Mouse (Mus musculus) kidney, postnatal 10 days (tissue): Measurements from ENCODE around the gene Spred3.

Source experiments
- DNase-seq: peaks from one replicate; pipeline ENCODE4 v3.0.0; 2021; ENCODE audit warnings: mixed read lengths

Spred3 gene

GRCm38 (mm10) chr7:29124970-29125369 is 45.2 kb downstream of the Spred3 start, which contains the start of gene Ryr1:
Ryr1 (minus strand) TSS chr7:29125179.
- peak; percentile 72 for DNase-seq

- DNase-seq: no peak
Measured at GRCm38 (mm10) chr7:29123531-29124358, 46.5 kb downstream of the Spred3 start.

DNA sequence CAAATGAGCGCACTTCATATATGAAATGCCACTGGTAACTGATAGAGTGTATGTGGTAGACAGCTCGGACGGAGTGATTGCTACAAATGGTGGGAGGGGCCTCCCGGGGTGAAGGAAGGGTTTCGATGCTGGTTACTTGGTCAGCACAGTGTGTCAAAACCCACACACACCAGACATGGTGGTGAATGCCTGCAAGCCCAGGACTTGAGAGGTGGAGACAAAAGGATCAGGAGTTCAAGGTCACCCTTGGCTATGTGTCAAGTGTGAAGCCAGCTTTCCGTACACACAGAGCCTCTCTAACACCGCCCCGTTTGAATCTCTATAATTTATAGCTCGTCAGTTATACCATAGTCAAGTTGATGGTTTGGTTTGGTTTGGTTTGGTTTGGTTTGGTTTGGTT is 47.4 kb downstream of the Spred3 start:
- no peak for DNase-seq

DNA sequence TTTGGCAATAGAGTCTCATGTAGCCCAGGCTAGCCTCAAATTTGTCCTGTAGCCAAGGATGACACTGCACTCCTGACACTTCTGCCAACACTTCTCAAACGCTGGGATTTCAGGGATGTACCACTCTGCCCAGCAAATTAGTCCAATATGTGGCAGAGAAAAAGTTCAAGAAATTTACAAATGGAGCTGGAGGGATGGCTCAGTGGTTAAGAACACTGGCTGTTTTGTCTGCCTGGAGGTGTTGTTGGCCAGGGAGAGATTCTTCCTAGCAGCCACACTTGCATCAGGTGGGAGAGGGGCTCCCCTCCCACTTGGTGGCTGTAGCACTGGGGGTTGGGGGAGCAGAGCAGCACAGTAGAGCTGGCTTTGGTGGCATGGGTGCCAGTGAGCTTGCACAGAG is 50.7 kb downstream of the Spred3 start:
- no peak for DNase-seq

- DNase-seq: no peak
Measured at GRCm38 (mm10) chr7:29118142-29118851, 51.9 kb downstream of the Spred3 start.

- DNase-seq: peak; percentile 80
Measured at GRCm38 (mm10) chr7:29108992-29109955, 60.9 kb downstream of the Spred3 start.
